Mouse (Mus musculus): ENCODE data around the gene Lce3a. TPM values are rescaled to one million over a fixed set of nuclear protein-coding genes. Genes with fewer than 3 reads are reported as not detected.

Lce3a gene
- not detected in 2 replicates for polyA plus RNA-seq (2012; rRNA removed)

- Histone ChIP-seq H3K4me1 (ENCODE audit: control insufficient read depth, insufficient read depth, low read length) (no peaks in the 10 kb centered on the region), H3K27me3 (ENCODE audit: control insufficient read depth, insufficient read depth, low read length) (no peaks in the 10 kb centered on the region), H3K4me3 (ENCODE audit: control insufficient read depth, low read depth, low read length) (no peak within 1 kb of the TSS), H3K36me3 (ENCODE audit: control insufficient read depth, insufficient read depth, low read length) (no peaks in the 10 kb centered on the region), H3K27ac (ENCODE audit: control insufficient read depth, insufficient read depth, low read depth, low read length) (no peak within 1 kb of the TSS)
- TF ChIP-seq CTCF (IDR thresholded peaks at IDR 0.05; ENCODE audit: control insufficient read depth, insufficient read depth, insufficient replicate concordance, low read depth, low read length) (no peak), POLR2A (IDR thresholded peaks at IDR 0.05; ENCODE audit: control insufficient read depth, low read depth, low read length) (no peak)
These were observed at the start of gene Lce3a for GRCm38 (mm10) chr3:92926130-92926529. Gene Lce3a (minus strand): TSS chr3:92926230.

- Histone ChIP-seq H3K27me3 (ENCODE audit: control insufficient read depth, insufficient read depth, low read length) (no peaks in the 10 kb centered on the region), H3K4me1 (ENCODE audit: control insufficient read depth, insufficient read depth, low read length) (no peaks in the 10 kb centered on the region), H3K36me3 (ENCODE audit: control insufficient read depth, insufficient read depth, low read length) (no peaks in the 10 kb centered on the region), H3K4me3 (ENCODE audit: control insufficient read depth, low read depth, low read length) (no peak within 1 kb of the TSS), H3K27ac (ENCODE audit: control insufficient read depth, insufficient read depth, low read depth, low read length) (no peak within 1 kb of the TSS)
- TF ChIP-seq CTCF (IDR thresholded peaks at IDR 0.05; ENCODE audit: control insufficient read depth, insufficient read depth, insufficient replicate concordance, low read depth, low read length) (no peak), POLR2A (IDR thresholded peaks at IDR 0.05; ENCODE audit: control insufficient read depth, low read depth, low read length) (no peak)
These were observed 40.7 kb upstream of the Lce3a start, which contains the start of gene Lce3e for GRCm38 (mm10) chr3:92966761-92967160. Gene Lce3e (plus strand): TSS chr3:92967061.

- no peaks in the 10 kb centered on the region for H3K27me3 ChIP-seq (ENCODE audit: control insufficient read depth, insufficient read depth, low read length)
- H3K4me3 ChIP-seq (ENCODE audit: control insufficient read depth, low read depth, low read length), result no peak within 1 kb of the TSS
- H3K36me3 ChIP-seq (ENCODE audit: control insufficient read depth, insufficient read depth, low read length), result no peaks in the 10 kb centered on the region
- no peak for TF ChIP-seq POLR2A (IDR thresholded peaks at IDR 0.05; ENCODE audit: control insufficient read depth, low read depth, low read length)
- no peak for TF ChIP-seq CTCF (IDR thresholded peaks at IDR 0.05; ENCODE audit: control insufficient read depth, insufficient read depth, insufficient replicate concordance, low read depth, low read length)
- no peaks in the 10 kb centered on the region for H3K4me1 ChIP-seq (ENCODE audit: control insufficient read depth, insufficient read depth, low read length)
- H3K27ac ChIP-seq (ENCODE audit: control insufficient read depth, insufficient read depth, low read depth, low read length), result no peak within 1 kb of the TSS
These were observed 31.1 kb upstream of the Lce3a start, which contains the start of gene Lce3d for GRCm38 (mm10) chr3:92957090-92957489. Gene Lce3d (plus strand): TSS chr3:92957390.

DNA sequence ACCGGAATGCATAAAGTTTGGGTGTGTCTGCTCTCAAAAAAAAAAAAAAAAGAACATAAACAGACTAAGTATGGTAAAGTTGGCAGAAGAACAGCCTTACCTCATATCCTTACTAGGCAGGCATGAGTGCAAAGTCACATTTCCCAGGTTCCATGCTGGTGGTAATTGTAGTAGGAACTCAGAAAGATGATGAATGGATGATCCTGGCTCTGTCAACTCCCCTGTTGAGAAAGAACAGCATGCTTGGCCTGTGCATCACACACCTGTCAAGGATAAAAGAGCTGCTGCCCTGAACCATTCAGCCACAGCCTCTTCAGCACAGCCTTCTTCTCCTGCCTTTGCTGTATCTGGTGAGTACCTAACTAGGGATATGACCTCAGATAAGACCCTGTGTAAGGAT, 18.2 kb upstream of the Lce3a start, which contains the start of gene Lce3c:
TSS of gene Lce3c (plus strand) at position 301 of the 400 bp plus-strand sequence.
- no peaks in the 10 kb centered on the region for H3K27me3 ChIP-seq (ENCODE audit: control insufficient read depth, insufficient read depth, low read length)
- TF ChIP-seq POLR2A (IDR thresholded peaks at IDR 0.05; ENCODE audit: control insufficient read depth, low read depth, low read length) (no peak), CTCF (IDR thresholded peaks at IDR 0.05; ENCODE audit: control insufficient read depth, insufficient read depth, insufficient replicate concordance, low read depth, low read length) (no peak)
- H3K4me1 ChIP-seq (ENCODE audit: control insufficient read depth, insufficient read depth, low read length), result no peaks in the 10 kb centered on the region
- no peak within 1 kb of the TSS for H3K27ac ChIP-seq (ENCODE audit: control insufficient read depth, insufficient read depth, low read depth, low read length)
- no peak within 1 kb of the TSS for H3K4me3 ChIP-seq (ENCODE audit: control insufficient read depth, low read depth, low read length)
- H3K36me3 ChIP-seq (ENCODE audit: control insufficient read depth, insufficient read depth, low read length), result no peaks in the 10 kb centered on the region

GRCm38 (mm10) chr3:92932679-92933078, 6.6 kb upstream of the Lce3a start, which contains the start of gene Lce3b:
Gene Lce3b (plus strand): TSS chr3:92932979.
- no peak within 1 kb of the TSS for H3K27ac ChIP-seq (ENCODE audit: control insufficient read depth, insufficient read depth, low read depth, low read length)
- TF ChIP-seq POLR2A (IDR thresholded peaks at IDR 0.05; ENCODE audit: control insufficient read depth, low read depth, low read length) (no peak), CTCF (IDR thresholded peaks at IDR 0.05; ENCODE audit: control insufficient read depth, insufficient read depth, insufficient replicate concordance, low read depth, low read length) (no peak)
- H3K27me3 ChIP-seq (ENCODE audit: control insufficient read depth, insufficient read depth, low read length), result no peaks in the 10 kb centered on the region
- H3K4me1 ChIP-seq (ENCODE audit: control insufficient read depth, insufficient read depth, low read length), result no peaks in the 10 kb centered on the region
- H3K4me3 ChIP-seq (ENCODE audit: control insufficient read depth, low read depth, low read length), result no peak within 1 kb of the TSS
- H3K36me3 ChIP-seq (ENCODE audit: control insufficient read depth, insufficient read depth, low read length), result no peaks in the 10 kb centered on the region

DNA sequence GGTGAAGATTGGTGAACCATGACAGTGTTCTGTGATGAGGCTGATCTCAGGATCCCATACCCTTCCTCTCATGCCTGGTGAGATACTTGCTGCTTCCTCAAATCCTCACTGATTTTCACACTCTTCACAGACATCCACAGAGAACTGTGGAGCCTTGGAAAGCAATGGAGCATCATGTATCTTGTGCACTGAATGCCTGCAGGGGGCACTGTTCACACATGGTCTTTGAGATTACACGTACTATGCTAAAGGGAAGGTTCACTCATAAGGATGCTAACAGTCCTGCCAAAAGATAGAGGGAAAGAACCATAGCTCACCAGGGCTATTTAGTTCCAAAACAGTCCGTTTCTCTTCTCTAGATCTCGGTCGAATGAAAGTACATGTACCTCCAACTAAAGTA, 5.7 kb downstream of the Lce3a start:
- TF ChIP-seq POLR2A (IDR thresholded peaks at IDR 0.05; ENCODE audit: control insufficient read depth, low read depth, low read length) (no peak), CTCF (IDR thresholded peaks at IDR 0.05; ENCODE audit: control insufficient read depth, insufficient read depth, insufficient replicate concordance, low read depth, low read length) (no peak)
- H3K27ac ChIP-seq (ENCODE audit: control insufficient read depth, insufficient read depth, low read depth, low read length), result no peak overlapping the region
- H3K36me3 ChIP-seq (ENCODE audit: control insufficient read depth, insufficient read depth, low read length), result no peaks in the 10 kb centered on the region
- no peak overlapping the region for H3K4me3 ChIP-seq (ENCODE audit: control insufficient read depth, low read depth, low read length)
- H3K27me3 ChIP-seq (ENCODE audit: control insufficient read depth, insufficient read depth, low read length), result no peaks in the 10 kb centered on the region
- H3K4me1 ChIP-seq (ENCODE audit: control insufficient read depth, insufficient read depth, low read length), result no peaks in the 10 kb centered on the region

GRCm38 (mm10) chr3:92907571-92907970, 18.5 kb downstream of the Lce3a start:
- H3K27me3 ChIP-seq (ENCODE audit: control insufficient read depth, insufficient read depth, low read length), result no peaks in the 10 kb centered on the region
- no peaks in the 10 kb centered on the region for H3K4me1 ChIP-seq (ENCODE audit: control insufficient read depth, insufficient read depth, low read length)
- H3K27ac ChIP-seq (ENCODE audit: control insufficient read depth, insufficient read depth, low read depth, low read length), result no peak overlapping the region
- TF ChIP-seq POLR2A (IDR thresholded peaks at IDR 0.05; ENCODE audit: control insufficient read depth, low read depth, low read length), result no peak
- TF ChIP-seq CTCF (IDR thresholded peaks at IDR 0.05; ENCODE audit: control insufficient read depth, insufficient read depth, insufficient replicate concordance, low read depth, low read length), result no peak
- H3K36me3 ChIP-seq (ENCODE audit: control insufficient read depth, insufficient read depth, low read length), result no peaks in the 10 kb centered on the region
- no peak overlapping the region for H3K4me3 ChIP-seq (ENCODE audit: control insufficient read depth, low read depth, low read length)

Measured in testis, adult 2 months (tissue).